Mouse (Mus musculus): Measurements from ENCODE around the gene Braf. TPM values are rescaled to one million over a fixed set of nuclear protein-coding genes. Genes with fewer than 3 reads are reported as not detected.

The Braf gene
- polyA plus RNA-seq, 1 experiment from 2014 or later, result 17.8 TPM

GRCm38 (mm10) chr6:39607365-39607764 is 117.9 kb downstream of the Braf start:
- H3K36me3 ChIP-seq, result peaks cover 10% of the 10 kb centered on the region
- ATAC-seq (ENCODE audit: insufficient number of reproducible peaks, low FRiP score, low TSS enrichment, low read depth), result no peak
- no peaks in the 10 kb centered on the region for H3K9me3 ChIP-seq (replicated peaks)
- no peak overlapping the region for H3K4me3 ChIP-seq (replicated peaks)
- no peaks in the 10 kb centered on the region for H3K4me1 ChIP-seq
- H3K9ac ChIP-seq, result no peak overlapping the region
- H3K4me2 ChIP-seq (replicated peaks), result no peak overlapping the region
- no peaks in the 10 kb centered on the region for H3K27me3 ChIP-seq
- 67% methylated on average over 5 of the region's 5 CpGs for WGBS
- H3K27ac ChIP-seq (replicated peaks), result no peak overlapping the region

- 64% methylated on average over 3 of the region's 3 CpGs for WGBS
- Histone ChIP-seq H3K4me1 (no peaks in the 10 kb centered on the region), H3K9ac (no peak overlapping the region), H3K9me3 (replicated peaks) (no peaks in the 10 kb centered on the region), H3K27ac (replicated peaks) (no peak overlapping the region), H3K27me3 (no peaks in the 10 kb centered on the region), H3K4me2 (replicated peaks) (no peak overlapping the region), H3K4me3 (replicated peaks) (no peak overlapping the region), H3K36me3 (peaks cover 9% of the 10 kb centered on the region)
- ATAC-seq (ENCODE audit: insufficient number of reproducible peaks, low FRiP score, low TSS enrichment, low read depth), result no peak
These were observed 118.4 kb downstream of the Braf start for GRCm38 (mm10) chr6:39606862-39607261.

DNA sequence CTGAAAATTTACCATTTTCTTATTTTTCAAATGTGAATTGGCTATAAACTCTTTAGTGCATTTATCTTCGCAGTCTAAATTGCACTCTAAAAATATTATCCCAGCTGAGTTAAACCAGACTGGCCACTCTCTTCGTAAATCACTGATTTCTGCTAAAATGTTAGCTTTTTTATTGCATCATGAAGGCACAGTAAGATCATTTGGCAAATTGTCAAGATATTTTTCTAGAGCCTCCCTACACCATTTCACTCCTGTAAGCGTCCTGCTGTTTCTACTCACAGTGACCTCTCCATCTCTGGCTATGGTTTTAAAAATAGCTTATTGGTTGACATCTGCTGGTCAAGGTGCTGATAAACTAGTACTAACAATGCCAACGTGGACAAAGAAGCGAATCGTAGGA is 119.2 kb downstream of the Braf start:
- no peak overlapping the region for H3K27ac ChIP-seq (replicated peaks)
- H3K27me3 ChIP-seq, result no peaks in the 10 kb centered on the region
- H3K36me3 ChIP-seq, result peaks cover 7% of the 10 kb centered on the region
- H3K4me1 ChIP-seq, result no peaks in the 10 kb centered on the region
- 91% methylated on average over 6 of the region's 6 CpGs for WGBS
- H3K4me3 ChIP-seq (replicated peaks), result no peak overlapping the region
- H3K4me2 ChIP-seq (replicated peaks), result no peak overlapping the region
- ATAC-seq (ENCODE audit: insufficient number of reproducible peaks, low FRiP score, low TSS enrichment, low read depth), result no peak
- no peak overlapping the region for H3K9ac ChIP-seq
- no peaks in the 10 kb centered on the region for H3K9me3 ChIP-seq (replicated peaks)

- no peak overlapping the region for H3K4me3 ChIP-seq (replicated peaks)
- H3K36me3 ChIP-seq, result peaks cover 15% of the 10 kb centered on the region
- 79% methylated on average over 5 of the region's 5 CpGs for WGBS
- ATAC-seq (ENCODE audit: insufficient number of reproducible peaks, low FRiP score, low TSS enrichment, low read depth), result no peak
- H3K4me2 ChIP-seq (replicated peaks), result no peak overlapping the region
- no peaks in the 10 kb centered on the region for H3K9me3 ChIP-seq (replicated peaks)
- no peaks in the 10 kb centered on the region for H3K4me1 ChIP-seq
- H3K9ac ChIP-seq, result no peak overlapping the region
- H3K27ac ChIP-seq (replicated peaks), result no peak overlapping the region
- H3K27me3 ChIP-seq, result no peaks in the 10 kb centered on the region
These were observed 120.7 kb downstream of the Braf start for GRCm38 (mm10) chr6:39604565-39604964.

- no peak overlapping the region for H3K9ac ChIP-seq
- no peak for ATAC-seq (ENCODE audit: insufficient number of reproducible peaks, low FRiP score, low TSS enrichment, low read depth)
- WGBS, result 85% methylated on average over 3 of the region's 3 CpGs
- H3K27ac ChIP-seq (replicated peaks), result no peak overlapping the region
- H3K9me3 ChIP-seq (replicated peaks), result no peaks in the 10 kb centered on the region
- H3K36me3 ChIP-seq, result peaks cover 32% of the 10 kb centered on the region
- no peak overlapping the region for H3K4me3 ChIP-seq (replicated peaks)
- H3K4me2 ChIP-seq (replicated peaks), result no peak overlapping the region
- H3K4me1 ChIP-seq, result no peaks in the 10 kb centered on the region
- H3K27me3 ChIP-seq, result no peaks in the 10 kb centered on the region
These were observed 123.4 kb downstream of the Braf start for GRCm38 (mm10) chr6:39601828-39602227.

GRCm38 (mm10) chr6:39600851-39601250 is 124.4 kb downstream of the Braf start:
- Histone ChIP-seq H3K9ac (no peak overlapping the region), H3K9me3 (replicated peaks) (no peaks in the 10 kb centered on the region), H3K4me2 (replicated peaks) (no peak overlapping the region), H3K36me3 (peaks cover 32% of the 10 kb centered on the region), H3K4me3 (replicated peaks) (no peak overlapping the region), H3K27me3 (no peaks in the 10 kb centered on the region), H3K27ac (replicated peaks) (no peak overlapping the region), H3K4me1 (no peaks in the 10 kb centered on the region)
- WGBS, result 93% methylated on average over 3 of the region's 3 CpGs
- ATAC-seq (ENCODE audit: insufficient number of reproducible peaks, low FRiP score, low TSS enrichment, low read depth), result no peak

DNA sequence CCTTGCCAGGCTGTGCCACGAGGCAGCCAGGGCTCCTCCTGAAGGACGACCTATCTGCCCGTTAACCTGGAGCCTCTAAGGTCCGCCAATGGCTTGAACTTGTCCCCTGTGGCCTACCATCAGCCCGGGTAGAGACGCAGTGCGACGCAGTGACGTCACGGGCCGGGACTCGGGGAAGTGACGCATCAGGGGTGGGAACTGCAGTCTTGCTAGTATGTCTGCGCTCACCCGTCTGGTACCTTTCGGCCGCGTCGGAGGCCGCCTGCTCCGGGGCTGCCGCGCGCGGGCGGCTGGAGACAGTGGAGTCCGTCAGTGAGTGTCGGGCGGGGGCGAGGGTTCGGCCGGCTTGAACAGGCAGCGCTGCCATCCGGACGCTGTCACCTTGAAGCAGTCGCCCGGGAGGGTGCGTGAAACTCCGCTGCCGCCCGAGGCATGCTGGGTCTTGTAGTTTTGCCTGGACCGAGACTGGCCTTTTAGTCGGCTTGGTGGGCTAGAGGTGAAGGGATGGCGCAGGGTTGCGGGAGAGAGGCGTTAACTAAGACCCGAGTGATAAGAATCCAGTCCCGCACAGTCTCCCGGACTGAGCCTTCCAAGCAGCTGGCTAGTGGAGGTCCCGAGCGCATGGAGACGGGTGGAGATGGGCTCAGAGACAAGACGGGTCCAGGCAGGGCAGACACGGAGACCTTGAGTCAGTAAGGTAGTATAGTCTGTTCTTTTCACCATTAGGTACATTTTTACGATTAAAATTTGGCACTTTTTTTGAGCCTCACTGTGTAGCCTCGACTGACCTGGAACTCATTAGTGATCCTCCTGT is 132.7 kb downstream of the Braf start, which contains the start of gene Ndufb2:
Gene Ndufb2 (plus strand): TSS at position 174 of the 814 bp plus-strand sequence.
- ATAC-seq (ENCODE audit: insufficient number of reproducible peaks, low FRiP score, low TSS enrichment, low read depth), result peak; percentile 97
- Histone ChIP-seq H3K4me2 (replicated peaks) (peak within 1 kb of the TSS; percentile 72), H3K9ac (peak within 1 kb of the TSS; percentile 88), H3K9me3 (replicated peaks) (no peaks in the 10 kb centered on the region), H3K4me3 (replicated peaks) (peak within 1 kb of the TSS; percentile 94), H3K27ac (replicated peaks) (peak within 1 kb of the TSS; percentile 94), H3K36me3 (peaks cover 22% of the 10 kb centered on the region), H3K4me1 (peaks cover 18% of the 10 kb centered on the region), H3K27me3 (no peaks in the 10 kb centered on the region)
- under 1% methylated on average over 56 of the region's 56 CpGs for WGBS

DNA sequence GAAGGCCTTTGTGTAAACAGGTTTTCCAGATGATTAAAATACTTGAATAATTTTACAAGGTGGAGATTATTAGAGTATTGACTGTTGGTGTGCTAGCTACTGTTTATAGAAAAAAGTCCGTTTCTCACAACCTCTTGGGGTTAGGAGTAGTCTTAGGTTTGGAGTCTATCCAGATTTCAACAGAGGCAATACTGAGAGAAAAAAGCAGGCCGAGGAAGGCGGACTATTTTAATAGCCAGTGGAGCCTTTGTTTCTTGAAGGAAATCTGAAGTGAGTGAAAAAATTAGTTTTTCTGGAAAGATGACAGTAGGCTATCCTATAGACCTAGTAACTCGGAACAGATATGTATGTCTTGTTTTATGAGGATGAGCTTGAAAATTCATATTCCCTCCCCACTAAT is 133.8 kb downstream of the Braf start:
- 94% methylated on average over 4 of the region's 4 CpGs for WGBS
- H3K4me3 ChIP-seq (replicated peaks), result peak overlapping the region; percentile 94
- H3K4me2 ChIP-seq (replicated peaks), result no peak overlapping the region

DNA sequence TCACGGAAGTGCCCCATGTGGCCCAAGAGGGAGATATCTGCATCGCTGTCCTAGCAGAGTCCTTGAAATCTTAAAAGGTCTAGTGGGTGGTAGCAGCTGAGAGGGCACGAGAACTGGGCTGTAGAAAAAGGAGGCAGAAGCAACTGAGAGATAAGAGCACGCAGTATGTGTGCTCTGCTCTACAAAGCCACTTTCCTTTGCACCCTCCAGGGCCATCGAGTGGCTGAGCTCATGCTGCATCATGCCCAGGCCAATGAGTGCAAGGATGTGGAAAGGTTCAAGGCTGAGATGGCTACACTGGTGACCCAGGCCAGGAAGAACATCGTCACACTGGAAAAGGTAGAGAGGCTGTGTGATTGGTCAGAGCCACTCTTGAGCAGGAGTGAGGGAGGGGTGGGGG is 139.7 kb downstream of the Braf start, which contains the start of gene Gm42420:
Gene Gm42420 (plus strand): TSS at position 237 of the 400 bp plus-strand sequence.
- no peak within 1 kb of the TSS for H3K4me3 ChIP-seq (replicated peaks)
- no peaks in the 10 kb centered on the region for H3K27me3 ChIP-seq
- 86% methylated on average over 6 of the region's 6 CpGs for WGBS
- no peak within 1 kb of the TSS for H3K27ac ChIP-seq (replicated peaks)
- H3K9ac ChIP-seq, result no peak within 1 kb of the TSS
- no peak within 1 kb of the TSS for H3K4me2 ChIP-seq (replicated peaks)
- no peak for ATAC-seq (ENCODE audit: insufficient number of reproducible peaks, low FRiP score, low TSS enrichment, low read depth)
- H3K36me3 ChIP-seq, result peaks cover 73% of the 10 kb centered on the region
- H3K9me3 ChIP-seq (replicated peaks), result no peaks in the 10 kb centered on the region
- no peaks in the 10 kb centered on the region for H3K4me1 ChIP-seq

More for the DNA sequence above, 133.8 kb downstream of the Braf start:
- no peak for ATAC-seq (ENCODE audit: insufficient number of reproducible peaks, low FRiP score, low TSS enrichment, low read depth)
- Histone ChIP-seq H3K4me1 (peaks cover 18% of the 10 kb centered on the region), H3K9ac (no peak overlapping the region), H3K27me3 (no peaks in the 10 kb centered on the region), H3K27ac (replicated peaks) (no peak overlapping the region), H3K36me3 (peaks cover 28% of the 10 kb centered on the region), H3K9me3 (replicated peaks) (no peaks in the 10 kb centered on the region)

DNA sequence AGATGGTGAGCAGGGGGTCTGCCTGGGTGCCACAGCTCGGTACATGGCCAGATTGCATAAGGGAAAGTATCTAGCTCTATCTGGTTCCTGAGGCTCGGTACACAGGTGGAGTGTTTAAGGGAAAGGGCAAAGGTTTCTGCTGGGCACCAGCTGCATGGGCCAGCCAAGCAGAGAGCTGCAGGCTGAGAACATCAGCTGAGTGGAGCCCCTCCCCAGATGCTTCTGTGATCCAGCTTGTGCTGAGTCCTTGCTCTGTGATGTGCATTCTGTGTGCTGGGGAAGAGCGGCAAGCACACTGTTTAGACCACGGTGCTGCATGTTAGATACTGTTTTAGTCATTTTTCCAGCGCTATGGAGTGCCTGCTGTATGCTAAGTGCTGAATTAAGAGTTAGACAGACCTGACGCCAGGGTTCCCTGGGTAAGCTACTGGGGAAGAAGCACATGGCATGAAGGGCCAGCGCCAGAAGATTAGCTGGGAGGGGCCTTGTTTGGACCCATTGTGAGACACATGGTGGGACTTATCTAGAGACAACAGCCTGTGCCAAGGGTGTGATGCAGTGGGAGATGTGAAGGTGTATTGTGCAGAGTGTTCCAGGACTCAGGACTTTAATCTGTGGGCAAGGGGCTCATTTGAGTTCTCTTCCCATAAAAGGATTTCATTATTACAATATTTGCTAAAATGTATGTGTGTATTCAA is 144.0 kb downstream of the Braf start:
- no peaks in the 10 kb centered on the region for H3K4me1 ChIP-seq
- H3K36me3 ChIP-seq, result peaks cover 79% of the 10 kb centered on the region
- H3K9me3 ChIP-seq (replicated peaks), result no peaks in the 10 kb centered on the region
- H3K27me3 ChIP-seq, result no peaks in the 10 kb centered on the region
- no peak overlapping the region for H3K4me2 ChIP-seq (replicated peaks)
- no peak overlapping the region for H3K4me3 ChIP-seq (replicated peaks)
- no peak overlapping the region for H3K27ac ChIP-seq (replicated peaks)
- WGBS, result 79% methylated on average over 7 of the region's 7 CpGs
- no peak for ATAC-seq (ENCODE audit: insufficient number of reproducible peaks, low FRiP score, low TSS enrichment, low read depth)
- H3K9ac ChIP-seq, result no peak overlapping the region

DNA sequence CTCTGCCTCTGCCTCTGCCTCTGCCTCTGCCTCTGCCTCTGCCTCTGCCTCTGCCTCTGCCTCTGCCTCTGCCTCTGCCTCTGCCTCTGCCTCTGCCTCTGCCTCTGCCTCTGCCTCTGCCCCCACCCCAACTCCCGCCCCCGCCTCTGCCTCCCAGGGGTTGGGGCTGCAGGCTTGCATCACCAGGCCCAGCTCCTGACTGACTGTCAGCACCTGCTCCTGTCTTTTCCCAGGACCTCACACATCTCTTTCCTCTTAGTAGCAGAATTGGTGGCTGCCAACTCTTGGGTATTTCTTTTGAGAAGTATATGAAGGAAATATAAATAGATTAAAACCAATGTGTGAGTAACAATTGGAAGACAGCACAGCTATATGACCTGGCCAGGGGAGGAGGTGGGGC is 144.7 kb downstream of the Braf start:
- H3K4me1 ChIP-seq, result no peaks in the 10 kb centered on the region
- WGBS, result 79% methylated on average over 2 of the region's 2 CpGs
- no peaks in the 10 kb centered on the region for H3K27me3 ChIP-seq
- H3K27ac ChIP-seq (replicated peaks), result no peak overlapping the region
- ATAC-seq (ENCODE audit: insufficient number of reproducible peaks, low FRiP score, low TSS enrichment, low read depth), result no peak
- peaks cover 73% of the 10 kb centered on the region for H3K36me3 ChIP-seq
- no peak overlapping the region for H3K4me2 ChIP-seq (replicated peaks)
- no peaks in the 10 kb centered on the region for H3K9me3 ChIP-seq (replicated peaks)
- H3K9ac ChIP-seq, result no peak overlapping the region
- H3K4me3 ChIP-seq (replicated peaks), result no peak overlapping the region
